Mouse (Mus musculus): Measurements from ENCODE around the gene Asna1.

Asna1 gene

GRCm38 (mm10) chr8:85034764-85035163 is 9.7 kb upstream of the Asna1 start:
- peak; percentile 66 to 67 for DNase-seq

GRCm38 (mm10) chr8:85033867-85034266 is 8.8 kb upstream of the Asna1 start:
- DNase-seq: no peak

- no peak for DNase-seq
Observed at GRCm38 (mm10) chr8:85032622-85033311, 7.7 kb upstream of the Asna1 start.

GRCm38 (mm10) chr8:85029271-85029670 is 4.2 kb upstream of the Asna1 start:
- no peak for DNase-seq

- DNase-seq: no peak
Observed at GRCm38 (mm10) chr8:85027922-85028321, 2.8 kb upstream of the Asna1 start.

- DNase-seq: no peak
Observed at GRCm38 (mm10) chr8:85027516-85027855, 2.4 kb upstream of the Asna1 start.

- peak; percentile 97 to 98 for DNase-seq
Observed at GRCm38 (mm10) chr8:85026670-85027515, 1.8 kb upstream of the Asna1 start, which contains the start of gene Trir. TSS of gene Trir (plus strand) at chr8:85026823.

GRCm38 (mm10) chr8:85023846-85024245 is 1.2 kb downstream of the Asna1 start:
- DNase-seq: no peak

GRCm38 (mm10) chr8:85021514-85022055 is 3.5 kb downstream of the Asna1 start:
- no peak for DNase-seq

- no peak for DNase-seq
Observed at GRCm38 (mm10) chr8:85017209-85017608, 7.9 kb downstream of the Asna1 start.

GRCm38 (mm10) chr8:85016724-85017123 is 8.4 kb downstream of the Asna1 start:
- no peak for DNase-seq

GRCm38 (mm10) chr8:85014431-85014830 is 10.7 kb downstream of the Asna1 start, which contains the start of gene Best2:
TSS of gene Best2 (minus strand) at chr8:85014531.
- DNase-seq: no peak

GRCm38 (mm10) chr8:85013230-85013840 is 11.7 kb downstream of the Asna1 start:
- DNase-seq: peak; percentile 69 to 70

GRCm38 (mm10) chr8:85011242-85011641 is 13.8 kb downstream of the Asna1 start:
- DNase-seq: no peak

- no peak for DNase-seq
Observed at GRCm38 (mm10) chr8:85007686-85008085, 17.4 kb downstream of the Asna1 start.

- DNase-seq: peak; percentile 97
Observed at GRCm38 (mm10) chr8:84997649-84998295, 27.3 kb downstream of the Asna1 start.

- no peak for DNase-seq
Observed at GRCm38 (mm10) chr8:84996978-84997377, 28.1 kb downstream of the Asna1 start.

GRCm38 (mm10) chr8:84995680-84996079 is 29.4 kb downstream of the Asna1 start:
- DNase-seq: no peak

GRCm38 (mm10) chr8:84994375-84994774 is 30.7 kb downstream of the Asna1 start:
- no peak for DNase-seq

- no peak for DNase-seq
Observed at GRCm38 (mm10) chr8:84990836-84991235, 34.2 kb downstream of the Asna1 start.

GRCm38 (mm10) chr8:84990349-84990748 is 34.7 kb downstream of the Asna1 start, which contains the start of gene Hook2:
TSS of gene Hook2 (plus strand) at chr8:84990603.
- peak; percentile 95 to 98 for DNase-seq

GRCm38 (mm10) chr8:84989810-84990209 is 35.3 kb downstream of the Asna1 start:
- peak; percentile 90 to 92 for DNase-seq

- peak in 1 of 2 experiments; percentile 27 for DNase-seq
Observed at GRCm38 (mm10) chr8:84989311-84989731, 35.8 kb downstream of the Asna1 start.
